Mouse (Mus musculus) lung, embryonic 14.5 days (tissue): ENCODE data around the gene Gen1. TPM values are rescaled to one million over a fixed set of nuclear protein-coding genes. Genes with fewer than 3 reads are reported as not detected.

Experiments
- ATAC-seq: fragments of 200-750 bp; cut with Nextera tagmentation; 2 replicates; pipeline ENCODE4 v1.8.0; 2017; ENCODE audit warnings: mild to moderate bottlenecking, moderate TSS enrichment, moderate library complexity; ENCODE audit not compliant: insufficient read depth
- DNase-seq: peaks from one replicate; pipeline ENCODE4 v3.0.0-alpha.2; 2015
- H3K27ac ChIP-seq: fragments of 300-500 bp; sonication (generic); 2 replicates; pipeline ENCODE4 v1.5.1; 2014; ENCODE audit warnings: low read depth, mild to moderate bottlenecking, moderate library complexity
- H3K27me3 ChIP-seq: fragments of 300-500 bp; sonication (generic); 2 replicates; pipeline ENCODE4 v1.6.1; 2014; ENCODE audit warnings: low read length, control low read depth; ENCODE audit not compliant: insufficient read depth
- H3K36me3 ChIP-seq: fragments of 300-500 bp; sonication (generic); 2 replicates; pipeline ENCODE4 v1.6.1; 2014; ENCODE audit warnings: control low read depth; ENCODE audit not compliant: insufficient read depth
- H3K4me1 ChIP-seq: fragments of 300-500 bp; sonication (generic); 2 replicates; pipeline ENCODE4 v1.6.1; 2014; ENCODE audit warnings: antibody characterized with exemption, control low read depth; ENCODE audit not compliant: insufficient read depth
- H3K4me2 ChIP-seq: fragments of 300-500 bp; sonication (generic); 2 replicates; pipeline ENCODE4 v1.6.1; 2014; ENCODE audit warnings: mild to moderate bottlenecking
- H3K4me3 ChIP-seq: fragments of 300-500 bp; sonication (generic); 2 replicates; pipeline ENCODE4 v1.5.1; 2014; ENCODE audit warnings: low read depth, low read length
- H3K9ac ChIP-seq: fragments of 300-500 bp; sonication (generic); 2 replicates; pipeline ENCODE4 v1.6.1; 2014
- H3K9me3 ChIP-seq: fragments of 300-500 bp; sonication (generic); 2 replicates; pipeline ENCODE4 v1.6.1; 2016; ENCODE audit warnings: low read depth, low read length, control low read depth
- CTCF ChIP-seq: IDR thresholded peaks from 2 replicates; pipeline ENCODE4 v1.5.1; 2016; ENCODE audit warnings: antibody characterized with exemption, low read depth
- WGBS: fragments of 180-500 bp; shearing (Covaris S2); extraction: QIAGEN DNeasy Blood & Tissue Kit; methylation state at CpG from one replicate; pipeline ENCODE4 v1.1.7; 2014; 5-methylcytosine and 5-hydroxymethylcytosine counted together
- polyA plus RNA-seq: library from polyadenylated mRNA; unstranded; fragments of >200 nt; fragmentation: Nextera tagmentation; extraction: Ambion mirVana; gene quantifications from 2 replicates; pipeline ENCODE4 v1.2.1, GENCODE M21; 2014

Gen1 gene
- polyA plus RNA-seq, 1 experiment from 2014 or later = 15.6 TPM

DNA sequence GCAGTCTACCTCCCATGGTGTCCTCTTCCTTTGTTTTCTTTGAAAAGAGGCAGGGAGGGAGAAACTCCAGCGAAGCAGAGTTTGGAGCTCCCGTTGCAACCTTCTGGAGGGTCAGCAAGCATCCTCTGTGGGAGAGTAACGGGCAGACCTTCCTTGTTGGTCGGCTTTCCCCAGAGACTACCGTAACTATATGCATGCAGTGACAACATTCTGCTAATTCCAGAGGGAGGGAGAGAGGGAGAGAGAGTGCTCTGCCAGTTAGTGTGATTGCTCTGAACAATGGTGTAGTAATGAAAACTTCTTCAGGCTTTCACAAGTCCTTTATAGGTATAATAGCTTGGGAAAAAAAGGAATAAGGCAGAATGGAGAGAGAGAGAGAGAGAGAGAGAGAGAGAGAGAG is 40.9 kb downstream of the Gen1 start:
- no peaks in the 10 kb centered on the region for H3K36me3 ChIP-seq
- H3K4me3 ChIP-seq = no peak overlapping the region
- no peak for DNase-seq
- no peak for ATAC-seq
- H3K4me2 ChIP-seq = no peak overlapping the region
- H3K9ac ChIP-seq = no peak overlapping the region
- TF ChIP-seq CTCF = no peak
- no peaks in the 10 kb centered on the region for H3K9me3 ChIP-seq
- WGBS = 11% methylated on average over 5 of the region's 5 CpGs
- H3K27me3 ChIP-seq = no peaks in the 10 kb centered on the region
- H3K4me1 ChIP-seq = peaks cover 9% of the 10 kb centered on the region; the same call in 1 of the 2 replicates
- H3K27ac ChIP-seq = no peak overlapping the region

DNA sequence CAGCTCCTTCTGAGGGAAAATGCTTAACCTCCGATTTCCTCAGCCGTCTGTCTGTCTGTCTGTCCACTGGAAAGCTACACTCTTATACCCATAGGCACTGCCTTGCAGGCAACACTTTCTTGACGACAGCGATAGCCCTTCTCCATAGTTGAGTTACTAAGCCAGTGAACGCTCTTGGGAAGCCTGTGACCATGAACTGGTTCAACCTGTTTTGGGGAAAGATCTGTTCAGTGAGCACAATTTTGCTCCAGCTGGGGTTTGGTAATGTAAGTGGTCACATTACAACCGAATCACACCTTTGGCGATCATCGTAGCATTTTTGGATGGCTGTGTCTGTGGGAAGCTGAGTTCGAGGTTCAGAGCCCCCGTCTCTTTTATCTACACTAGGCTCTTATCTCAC is 42.5 kb downstream of the Gen1 start:
- WGBS = 68% methylated on average over 10 of the region's 10 CpGs
- Histone ChIP-seq H3K4me1 (peaks cover 9% of the 10 kb centered on the region; the same call in 1 of the 2 replicates), H3K36me3 (no peaks in the 10 kb centered on the region), H3K9ac (no peak overlapping the region), H3K9me3 (no peaks in the 10 kb centered on the region), H3K27me3 (no peaks in the 10 kb centered on the region), H3K4me2 (no peak overlapping the region), H3K4me3 (no peak overlapping the region), H3K27ac (no peak overlapping the region)
- ATAC-seq (no peak), DNase-seq (peak; percentile 46)
- TF ChIP-seq CTCF = no peak

DNA sequence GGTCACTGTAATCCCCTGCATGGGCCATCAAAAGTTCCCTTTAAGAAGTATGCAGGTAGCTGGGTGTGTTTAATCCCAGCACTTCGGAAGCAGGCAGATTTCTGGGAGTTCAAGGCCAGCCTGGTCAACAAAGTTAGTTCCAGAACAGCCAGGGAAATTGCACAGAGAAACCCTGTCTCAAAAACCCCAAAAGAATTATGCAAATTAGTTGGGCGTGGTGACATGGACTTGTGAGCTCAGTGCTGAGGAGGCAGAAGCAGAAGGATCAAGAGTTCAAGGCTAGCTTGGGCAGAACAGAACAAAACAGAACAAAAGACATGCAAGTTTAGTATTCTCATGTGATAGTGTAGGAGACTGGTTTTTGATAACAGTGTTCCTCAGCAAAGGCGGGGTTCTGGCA is 43.0 kb downstream of the Gen1 start:
- Histone ChIP-seq H3K9ac (no peak overlapping the region), H3K9me3 (no peaks in the 10 kb centered on the region), H3K4me3 (no peak overlapping the region), H3K27me3 (no peaks in the 10 kb centered on the region), H3K36me3 (no peaks in the 10 kb centered on the region), H3K4me1 (peaks cover 9% of the 10 kb centered on the region; the same call in 1 of the 2 replicates), H3K27ac (no peak overlapping the region), H3K4me2 (no peak overlapping the region)
- ATAC-seq (no peak), DNase-seq (no peak)
- no peak for TF ChIP-seq CTCF
- WGBS = 60% methylated on average over 3 of the region's 3 CpGs

DNA sequence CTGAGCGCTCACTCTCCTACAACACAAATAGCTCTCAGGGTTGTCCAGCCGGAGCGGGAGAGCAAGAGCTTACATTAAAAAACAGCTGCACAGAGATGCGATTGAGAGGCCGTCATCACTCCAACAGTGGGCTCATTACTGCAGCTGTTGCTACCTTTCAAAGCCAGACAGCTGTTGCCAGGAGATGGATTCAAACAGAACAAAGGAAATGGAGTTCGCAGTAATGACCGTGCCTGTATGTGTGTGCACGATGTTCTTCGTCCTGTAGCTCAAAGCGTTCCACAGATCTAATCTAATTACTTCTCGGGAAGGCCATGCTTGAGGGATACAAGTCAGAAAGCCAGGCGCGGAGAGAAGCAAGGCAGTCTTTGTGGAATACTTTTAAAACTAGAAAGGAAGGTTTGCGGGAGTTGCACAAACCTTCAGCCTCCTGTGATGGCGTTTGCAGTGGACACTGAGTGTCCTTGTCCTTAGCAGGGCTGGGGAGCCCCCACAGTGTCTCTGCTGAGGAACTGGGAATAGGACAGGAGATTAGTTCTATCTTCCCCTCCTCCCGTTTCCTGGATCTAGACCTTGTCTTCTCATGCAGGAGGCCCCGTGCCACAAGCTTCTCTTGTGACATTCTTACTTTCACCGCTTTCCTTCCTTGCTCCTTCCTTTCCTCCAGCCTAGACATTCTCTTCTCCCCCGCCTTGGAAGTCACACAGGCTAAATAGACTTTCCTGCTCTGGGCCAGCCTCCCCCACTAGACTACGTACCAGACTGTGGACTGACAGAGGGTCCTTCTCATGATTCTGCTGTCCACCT is 43.9 kb downstream of the Gen1 start:
- Histone ChIP-seq H3K27me3 (no peaks in the 10 kb centered on the region), H3K36me3 (no peaks in the 10 kb centered on the region), H3K9ac (no peak overlapping the region), H3K27ac (peak overlapping the region; percentile 48; the same call in 1 of the 2 replicates), H3K9me3 (no peaks in the 10 kb centered on the region), H3K4me3 (no peak overlapping the region), H3K4me1 (peaks cover 6% of the 10 kb centered on the region; the same call in 1 of the 2 replicates), H3K4me2 (0 out of 2 replicates have a peak overlapping the region, but pooled peaks have one; percentile 21)
- DNase-seq (peak; percentile 66), ATAC-seq (peak; percentile 76)
- 44% methylated on average over 20 of the region's 20 CpGs for WGBS
- TF ChIP-seq CTCF = no peak

DNA sequence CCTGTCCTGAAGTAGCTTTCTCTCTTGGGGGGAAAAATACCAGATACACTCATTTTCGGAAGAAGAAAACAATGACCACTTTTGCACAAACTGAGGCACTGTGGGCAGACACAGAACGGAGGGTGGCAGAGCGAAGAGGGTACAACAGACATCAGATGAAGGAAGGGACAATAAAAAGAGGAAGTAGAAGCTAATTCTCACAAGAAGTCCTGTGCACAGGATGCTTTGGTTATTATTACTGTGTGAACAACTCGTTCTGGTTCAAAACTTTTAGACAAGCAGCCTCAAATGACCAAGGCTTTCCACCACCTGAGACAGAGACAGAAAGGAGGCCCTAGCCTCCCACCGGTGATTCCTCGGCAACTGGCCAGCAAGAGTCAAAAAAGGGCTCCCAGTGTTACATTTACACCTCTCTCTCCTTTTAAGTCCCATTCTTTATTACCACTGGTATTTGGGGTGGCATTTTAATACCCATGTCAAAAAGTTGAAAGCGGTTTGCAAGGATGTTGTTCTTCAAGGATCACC is 47.8 kb downstream of the Gen1 start:
- H3K27ac ChIP-seq = no peak overlapping the region
- H3K36me3 ChIP-seq = no peaks in the 10 kb centered on the region
- TF ChIP-seq CTCF = no peak
- no peaks in the 10 kb centered on the region for H3K9me3 ChIP-seq
- no peak for DNase-seq
- H3K27me3 ChIP-seq = no peaks in the 10 kb centered on the region
- no peak overlapping the region for H3K4me3 ChIP-seq
- ATAC-seq = no peak
- 67% methylated on average over 7 of the region's 7 CpGs for WGBS
- no peak overlapping the region for H3K9ac ChIP-seq
- no peak overlapping the region for H3K4me2 ChIP-seq
- peaks cover 5% of the 10 kb centered on the region; the same call in 1 of the 2 replicates for H3K4me1 ChIP-seq

DNA sequence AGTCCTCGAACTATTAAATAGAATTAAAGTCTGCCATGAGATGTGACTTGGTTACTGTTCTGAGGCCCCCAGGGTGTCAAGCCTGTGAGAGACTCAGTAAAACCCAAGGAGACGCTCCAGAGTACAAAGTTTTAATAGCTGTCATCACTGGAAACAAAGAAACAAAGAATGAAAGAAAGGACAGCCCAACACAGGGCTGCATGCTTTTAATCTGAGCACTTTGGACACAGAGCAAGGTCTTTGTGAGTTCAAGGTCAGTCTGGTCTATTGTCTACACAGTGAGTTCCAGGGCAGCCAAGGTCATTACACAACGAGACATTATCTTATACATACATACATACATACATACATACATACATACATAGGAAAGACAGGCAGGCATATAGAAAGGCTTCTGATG is 49.1 kb downstream of the Gen1 start:
- Histone ChIP-seq H3K27ac (no peak overlapping the region), H3K27me3 (no peaks in the 10 kb centered on the region), H3K36me3 (no peaks in the 10 kb centered on the region), H3K9ac (no peak overlapping the region), H3K4me2 (no peak overlapping the region), H3K4me1 (no peaks in the 10 kb centered on the region), H3K4me3 (no peak overlapping the region), H3K9me3 (no peaks in the 10 kb centered on the region)
- WGBS = 70% methylated on average over 3 of the region's 3 CpGs
- no peak for TF ChIP-seq CTCF
- no peak for ATAC-seq
- DNase-seq = no peak

DNA sequence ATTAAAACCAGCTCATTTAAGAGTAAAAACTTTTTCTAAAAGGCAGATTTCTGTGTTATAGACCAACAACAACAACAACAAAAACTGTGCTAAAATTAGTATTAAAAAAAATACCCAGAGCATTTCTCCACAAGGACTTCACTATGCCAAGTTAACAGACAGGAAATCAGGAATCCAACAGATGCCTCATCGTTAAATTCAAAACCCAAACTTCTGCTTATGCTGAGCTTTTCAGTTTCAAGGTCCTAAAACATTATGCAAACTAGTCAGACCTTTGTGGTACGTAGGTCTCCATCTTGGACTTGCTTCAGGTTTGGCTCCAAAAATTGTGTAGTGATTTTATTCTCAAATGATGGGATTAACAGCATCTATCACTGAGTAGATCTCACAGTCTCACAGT is 50.0 kb downstream of the Gen1 start:
- Histone ChIP-seq H3K27ac (no peak overlapping the region), H3K9me3 (no peaks in the 10 kb centered on the region), H3K36me3 (no peaks in the 10 kb centered on the region), H3K4me1 (no peaks in the 10 kb centered on the region), H3K9ac (no peak overlapping the region), H3K4me3 (no peak overlapping the region), H3K4me2 (no peak overlapping the region), H3K27me3 (no peaks in the 10 kb centered on the region)
- ATAC-seq (no peak), DNase-seq (no peak)
- no peak for TF ChIP-seq CTCF
- WGBS = 88% methylated on average over 2 of the region's 2 CpGs
